Mouse (Mus musculus): ENCODE results near the gene Abhd17c. TPM values are rescaled to one million over a fixed set of nuclear protein-coding genes. Genes with fewer than 3 reads are reported as not detected.
"Not testable (repeated sequence)": the region's sequence is repeated elsewhere in the genome, so short reads cannot be mapped to it uniquely, and the experiment has no call there.

Gene Abhd17c
- total and polyA plus RNA-seq, 2 experiments from 2014 or later = 76.9 to 89.8 TPM

DNA sequence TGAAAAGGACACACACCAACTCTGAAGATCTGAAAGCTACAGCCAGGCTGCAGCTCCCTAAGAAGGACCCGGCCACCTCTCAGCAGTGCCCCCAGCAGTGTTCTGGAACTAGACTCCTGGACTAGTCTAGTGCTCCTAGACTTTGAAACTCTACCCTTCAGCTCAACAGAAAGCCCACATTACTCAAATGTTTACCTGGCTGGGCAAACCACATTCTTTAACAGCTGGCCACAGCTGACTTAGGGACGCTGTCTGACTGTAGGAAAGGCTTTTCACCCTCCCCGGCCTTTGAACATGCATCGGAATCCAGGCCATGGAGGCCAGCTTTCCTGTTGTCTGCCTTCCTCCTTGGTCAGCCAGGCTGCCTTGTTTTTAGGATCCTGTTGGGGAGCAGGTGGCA, 20.0 kb downstream of the Abhd17c start:
- H3K4me2 ChIP-seq (ENCODE audit: low read depth, low read length, poor library complexity, severe bottlenecking) = no peak overlapping the region
- DNase-seq (ENCODE audit: low spot score) (no peak), ATAC-seq (ENCODE audit: low FRiP score) (no peak)
- no peaks in the 10 kb centered on the region for H3K9me3 ChIP-seq (ENCODE audit: low read length)
- WGBS = 91% methylated on average over 4 of the region's 4 CpGs
- no peak overlapping the region for H3K4me3 ChIP-seq (ENCODE audit: low read depth, low read length)
- H3K9ac ChIP-seq (replicated peaks; ENCODE audit: low read length, poor library complexity, severe bottlenecking) = no peak overlapping the region
- no peak overlapping the region for H3K27ac ChIP-seq (ENCODE audit: low read depth, low read length)
- no peaks in the 10 kb centered on the region for H3K27me3 ChIP-seq (ENCODE audit: insufficient read depth, low read length)
- H3K36me3 ChIP-seq (ENCODE audit: insufficient read depth, low read length) = no peaks in the 10 kb centered on the region
- no peak for TF ChIP-seq CTCF (IDR thresholded peaks at IDR 0.05)
- no peaks in the 10 kb centered on the region for H3K4me1 ChIP-seq (ENCODE audit: insufficient read depth, low read length)

DNA sequence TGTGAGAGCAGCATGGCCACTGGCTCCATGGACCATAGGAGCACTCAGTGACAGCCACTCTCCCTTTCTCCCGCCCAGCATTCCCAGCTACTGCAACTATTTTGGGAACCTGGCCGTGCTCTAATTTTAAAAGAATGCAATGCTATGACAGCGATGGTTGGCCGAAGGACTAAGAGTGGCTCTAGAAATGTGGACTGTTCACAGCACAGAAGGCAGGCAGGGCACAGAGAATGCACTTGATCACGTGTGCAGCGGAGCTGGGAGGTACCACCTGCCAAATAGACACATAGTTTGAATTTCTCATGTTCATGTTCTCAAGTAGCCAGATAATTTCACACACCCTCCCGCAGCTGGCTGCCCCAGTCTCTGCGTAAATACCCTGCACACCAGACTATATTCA, 23.0 kb downstream of the Abhd17c start:
- no peak for TF ChIP-seq CTCF (IDR thresholded peaks at IDR 0.05)
- Histone ChIP-seq H3K9ac (replicated peaks; ENCODE audit: low read length, poor library complexity, severe bottlenecking) (no peak overlapping the region), H3K4me3 (ENCODE audit: low read depth, low read length) (no peak overlapping the region), H3K4me1 (ENCODE audit: insufficient read depth, low read length) (no peaks in the 10 kb centered on the region), H3K27me3 (ENCODE audit: insufficient read depth, low read length) (no peaks in the 10 kb centered on the region), H3K9me3 (ENCODE audit: low read length) (no peaks in the 10 kb centered on the region), H3K4me2 (ENCODE audit: low read depth, low read length, poor library complexity, severe bottlenecking) (no peak overlapping the region), H3K36me3 (ENCODE audit: insufficient read depth, low read length) (no peaks in the 10 kb centered on the region), H3K27ac (ENCODE audit: low read depth, low read length) (no peak overlapping the region)
- no peak for DNase-seq (ENCODE audit: low spot score)
- ATAC-seq (ENCODE audit: low FRiP score) = no peak
- WGBS = 81% methylated on average over 8 of the region's 8 CpGs

DNA sequence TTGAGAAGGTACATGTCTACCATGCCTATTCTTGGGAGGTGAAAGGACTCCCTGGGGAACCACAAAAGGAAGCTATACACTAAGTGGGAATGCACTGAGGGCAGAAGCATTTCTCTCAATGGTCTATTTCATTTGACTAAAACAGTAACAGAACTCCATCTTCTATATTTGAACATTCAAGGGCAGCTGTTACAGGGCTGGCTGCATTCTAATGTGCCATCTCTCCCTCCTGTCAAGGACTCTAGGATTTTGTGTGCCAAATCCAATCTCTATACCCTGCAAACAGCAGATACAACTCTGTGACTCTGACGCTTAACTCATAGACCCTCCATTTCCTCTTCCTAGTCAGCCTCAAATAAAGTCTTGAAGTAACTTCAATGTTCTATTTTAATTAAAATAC, 26.0 kb downstream of the Abhd17c start:
- H3K4me3 ChIP-seq (ENCODE audit: low read depth, low read length) = no peak overlapping the region
- H3K9me3 ChIP-seq (ENCODE audit: low read length) = no peaks in the 10 kb centered on the region
- TF ChIP-seq CTCF (IDR thresholded peaks at IDR 0.05) = no peak
- no peaks in the 10 kb centered on the region for H3K36me3 ChIP-seq (ENCODE audit: insufficient read depth, low read length)
- ATAC-seq (ENCODE audit: low FRiP score) = no peak
- DNase-seq (ENCODE audit: low spot score) = no peak
- no peaks in the 10 kb centered on the region for H3K4me1 ChIP-seq (ENCODE audit: insufficient read depth, low read length)
- no peaks in the 10 kb centered on the region for H3K27me3 ChIP-seq (ENCODE audit: insufficient read depth, low read length)
- no peak overlapping the region for H3K9ac ChIP-seq (replicated peaks; ENCODE audit: low read length, poor library complexity, severe bottlenecking)
- no peak overlapping the region for H3K27ac ChIP-seq (ENCODE audit: low read depth, low read length)
- 89% methylated on average over 1 of the region's 1 CpGs for WGBS
- H3K4me2 ChIP-seq (ENCODE audit: low read depth, low read length, poor library complexity, severe bottlenecking) = no peak overlapping the region

DNA sequence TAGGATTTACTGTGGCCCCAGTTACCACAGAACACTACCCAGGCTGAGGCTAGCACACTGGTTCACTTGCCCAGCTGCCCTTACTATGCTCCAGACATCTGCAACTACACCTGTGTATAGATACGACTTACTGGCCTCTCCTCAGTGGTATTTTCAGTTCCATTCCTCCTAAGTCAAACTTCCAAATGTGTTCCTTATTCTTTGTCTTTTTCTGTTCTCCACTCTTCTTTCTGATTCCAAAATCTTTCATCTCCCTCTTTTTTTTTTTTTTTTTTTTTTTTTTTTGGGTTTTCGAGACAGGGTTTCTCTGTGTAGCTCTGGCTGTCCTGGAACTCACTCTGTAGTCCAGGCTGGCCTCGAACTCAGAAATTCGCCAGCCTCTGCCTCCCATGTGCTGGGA, 28.0 kb downstream of the Abhd17c start:
- not testable (repeated sequence) for H3K9ac ChIP-seq (replicated peaks; ENCODE audit: low read length, poor library complexity, severe bottlenecking); ATAC-seq (ENCODE audit: low FRiP score); H3K36me3 ChIP-seq (ENCODE audit: insufficient read depth, low read length); H3K27ac ChIP-seq (ENCODE audit: low read depth, low read length); H3K27me3 ChIP-seq (ENCODE audit: insufficient read depth, low read length); H3K4me3 ChIP-seq (ENCODE audit: low read depth, low read length); H3K4me1 ChIP-seq (ENCODE audit: insufficient read depth, low read length); H3K4me2 ChIP-seq (ENCODE audit: low read depth, low read length, poor library complexity, severe bottlenecking); DNase-seq (ENCODE audit: low spot score); H3K9me3 ChIP-seq (ENCODE audit: low read length)
- 97% methylated on average over 3 of the region's 4 CpGs for WGBS

DNA sequence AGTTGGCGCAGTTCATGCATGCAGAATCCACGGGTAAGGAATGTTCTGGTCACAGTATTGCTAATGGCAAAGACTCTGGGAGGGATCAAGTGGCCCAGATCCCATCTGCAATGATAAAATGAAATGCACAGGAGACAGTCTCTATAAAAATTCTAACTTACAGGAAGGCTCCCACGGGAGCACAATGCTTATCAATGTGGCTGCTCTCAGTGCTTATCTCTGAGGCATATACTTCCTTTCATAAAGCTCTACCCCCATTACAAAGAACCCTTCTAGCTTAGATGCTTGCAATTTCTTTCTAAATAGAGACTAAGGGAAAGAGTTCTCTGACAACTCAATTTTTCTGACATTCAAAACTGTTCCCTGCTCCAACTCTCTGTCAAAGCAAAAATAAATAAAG, 29.9 kb downstream of the Abhd17c start:
- Histone ChIP-seq H3K27ac (ENCODE audit: low read depth, low read length) (no peak overlapping the region), H3K4me3 (ENCODE audit: low read depth, low read length) (no peak overlapping the region), H3K36me3 (ENCODE audit: insufficient read depth, low read length) (no peaks in the 10 kb centered on the region), H3K27me3 (ENCODE audit: insufficient read depth, low read length) (no peaks in the 10 kb centered on the region), H3K9ac (replicated peaks; ENCODE audit: low read length, poor library complexity, severe bottlenecking) (no peak overlapping the region), H3K4me1 (ENCODE audit: insufficient read depth, low read length) (peaks cover 3% of the 10 kb centered on the region; the same call in 1 of the 2 replicates), H3K4me2 (ENCODE audit: low read depth, low read length, poor library complexity, severe bottlenecking) (no peak overlapping the region), H3K9me3 (ENCODE audit: low read length) (no peaks in the 10 kb centered on the region)
- ATAC-seq (ENCODE audit: low FRiP score) = no peak
- no peak for DNase-seq (ENCODE audit: low spot score)
- WGBS = 73% methylated on average over 3 of the region's 3 CpGs
- no peak for TF ChIP-seq CTCF (IDR thresholded peaks at IDR 0.05)

DNA sequence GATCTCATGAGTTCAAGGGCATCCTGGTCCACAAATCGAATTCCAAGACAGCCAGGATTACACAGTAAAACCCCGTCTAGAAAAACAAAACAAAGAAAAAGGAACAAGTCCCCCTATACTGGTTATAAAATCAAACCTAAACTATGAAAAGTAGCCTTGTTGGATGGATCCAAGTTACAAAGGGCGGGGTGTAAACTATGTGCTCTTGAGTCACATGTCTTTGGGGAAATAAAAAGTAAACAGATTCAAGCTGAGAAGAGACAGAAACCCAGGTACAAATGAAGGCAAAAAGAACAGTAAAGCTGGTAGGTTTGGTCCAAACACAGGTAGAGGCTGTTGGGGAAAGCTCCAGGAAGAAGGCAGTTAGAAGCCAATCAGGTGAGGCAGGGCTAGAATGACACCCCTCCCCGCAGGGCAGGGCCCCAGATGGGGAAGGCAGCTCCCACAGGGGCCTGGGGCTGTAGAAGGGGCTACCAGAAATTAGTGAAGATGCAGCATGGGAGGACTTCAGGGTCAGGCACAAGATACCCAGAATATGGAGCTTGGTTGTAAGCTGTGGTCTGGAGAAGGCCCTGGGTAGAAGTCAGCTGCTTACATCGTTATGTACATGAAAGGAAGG, 31.4 kb downstream of the Abhd17c start:
- no peak for TF ChIP-seq CTCF (IDR thresholded peaks at IDR 0.05)
- no peak for ATAC-seq (ENCODE audit: low FRiP score)
- 71% methylated on average over 5 of the region's 5 CpGs for WGBS
- H3K4me3 ChIP-seq (ENCODE audit: low read depth, low read length) = no peak overlapping the region
- H3K4me2 ChIP-seq (ENCODE audit: low read depth, low read length, poor library complexity, severe bottlenecking) = no peak overlapping the region
- peaks cover 3% of the 10 kb centered on the region; the same call in 1 of the 2 replicates for H3K4me1 ChIP-seq (ENCODE audit: insufficient read depth, low read length)
- H3K27ac ChIP-seq (ENCODE audit: low read depth, low read length) = no peak overlapping the region
- no peak for DNase-seq (ENCODE audit: low spot score)
- H3K36me3 ChIP-seq (ENCODE audit: insufficient read depth, low read length) = no peaks in the 10 kb centered on the region
- H3K9ac ChIP-seq (replicated peaks; ENCODE audit: low read length, poor library complexity, severe bottlenecking) = no peak overlapping the region
- H3K27me3 ChIP-seq (ENCODE audit: insufficient read depth, low read length) = no peaks in the 10 kb centered on the region
- no peaks in the 10 kb centered on the region for H3K9me3 ChIP-seq (ENCODE audit: low read length)

All from midbrain, postnatal 0 days (tissue).